Mouse (Mus musculus) cortical plate, adult 2 months (tissue): ENCODE results near the gene Sufu. TPM values are rescaled to one million over a fixed set of nuclear protein-coding genes. Genes with fewer than 3 reads are reported as not detected.

Experiments
- H3K27ac ChIP-seq: fragments of 200-500 bp; 2 replicates; pipeline ENCODE4 v1.5.1; 2012; ENCODE audit warnings: low read length, control low read depth, inconsistent platforms; ENCODE audit not compliant: insufficient read depth
- H3K4me1 ChIP-seq: fragments of 200-500 bp; 2 replicates; pipeline ENCODE4 v1.6.1; 2011; ENCODE audit warnings: low read length; ENCODE audit not compliant: control insufficient read depth, insufficient read depth
- H3K4me3 ChIP-seq: fragments of 200-500 bp; 2 replicates; pipeline ENCODE4 v1.5.1; 2011; ENCODE audit warnings: mild to moderate bottlenecking, low read length, control low read depth; ENCODE audit not compliant: insufficient read depth
- CTCF ChIP-seq: fragments of 200-500 bp; IDR thresholded peaks from 2 replicates; pipeline ENCODE4 v1.5.1; 2011; ENCODE audit warnings: mild to moderate bottlenecking, control low read depth, low read length; ENCODE audit not compliant: insufficient read depth; ENCODE audit errors: extremely low read depth
- POLR2A ChIP-seq: fragments of 200-500 bp; IDR thresholded peaks from 2 replicates; pipeline ENCODE4 v1.6.1; 2011; ENCODE audit warnings: mild to moderate bottlenecking, low read length, control low read depth; ENCODE audit not compliant: insufficient read depth; ENCODE audit errors: extremely low read depth
- polyA plus RNA-seq: library from polyadenylated mRNA; depleted of rRNA; stranded (reverse); fragments of >200 nt; gene quantifications from 2 replicates; pipeline ENCODE4 v1.2.3, GENCODE M21; 2012

The Sufu gene
- polyA plus RNA-seq, 1 experiment: 9.5 TPM

GRCm38 (mm10) chr19:46420410-46420809 is 23.7 kb downstream of the Sufu start:
- H3K4me3 ChIP-seq: no peak overlapping the region
- H3K27ac ChIP-seq: no peak overlapping the region
- H3K4me1 ChIP-seq: peaks cover 1% of the 10 kb centered on the region; the same call in 1 of the 2 replicates
- no peak for TF ChIP-seq CTCF

DNA sequence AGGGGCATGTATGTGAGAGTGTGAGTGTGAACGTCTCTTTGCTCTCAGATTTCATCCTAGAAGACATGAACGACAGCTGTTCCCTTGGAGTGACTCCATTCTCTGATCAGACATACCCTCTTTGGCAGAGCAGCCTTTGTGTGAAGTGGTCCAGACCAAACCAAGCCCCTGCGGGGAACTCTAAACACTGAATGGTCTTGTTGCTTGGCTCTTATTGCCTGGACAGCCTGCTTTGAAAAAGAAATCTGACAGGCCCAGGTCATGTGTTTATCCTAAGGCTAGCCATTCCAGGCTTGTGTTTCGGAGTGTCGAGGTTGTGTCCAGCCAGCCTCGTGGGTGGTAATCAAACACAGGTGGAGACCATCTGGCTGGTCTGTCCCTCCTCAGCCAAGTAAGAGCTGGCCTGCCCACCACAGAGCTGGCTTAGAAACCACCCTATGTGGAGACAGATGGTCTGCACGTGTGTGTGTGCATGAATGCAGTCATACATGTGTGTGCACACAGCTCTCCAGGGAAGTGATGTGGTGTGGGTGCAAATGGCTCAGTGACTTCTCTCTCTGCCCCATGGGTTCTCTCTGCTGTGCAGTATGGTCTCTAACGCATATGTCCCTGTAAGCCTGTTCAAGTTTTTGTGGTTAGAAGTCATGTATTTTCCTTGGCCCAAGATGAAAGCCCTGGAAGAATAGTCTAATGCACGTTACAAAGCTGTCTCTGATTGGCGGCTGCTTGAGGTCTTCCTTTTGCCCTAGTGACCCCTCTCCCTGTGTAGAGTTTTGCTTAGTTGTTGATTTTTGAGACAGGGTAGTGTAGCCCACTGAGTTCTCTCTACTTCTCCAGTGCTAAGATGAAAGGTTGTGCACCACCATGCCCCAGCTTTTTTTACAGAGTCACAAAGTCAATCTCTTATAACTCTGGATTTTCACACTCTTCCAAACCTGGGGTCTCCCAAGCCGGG is 26.0 kb downstream of the Sufu start:
- no peak overlapping the region for H3K27ac ChIP-seq
- H3K4me3 ChIP-seq: no peak overlapping the region
- TF ChIP-seq POLR2A: no peak
- no peak for TF ChIP-seq CTCF
- H3K4me1 ChIP-seq: no peaks in the 10 kb centered on the region; the same call in 1 of the 2 replicates

GRCm38 (mm10) chr19:46425266-46425665 is 28.6 kb downstream of the Sufu start:
- Histone ChIP-seq H3K4me3 (no peak overlapping the region), H3K27ac (no peak overlapping the region)
- no peak for TF ChIP-seq POLR2A
- TF ChIP-seq CTCF: no peak

GRCm38 (mm10) chr19:46426488-46426887 is 29.8 kb downstream of the Sufu start:
- no peak for TF ChIP-seq POLR2A
- TF ChIP-seq CTCF: no peak
- Histone ChIP-seq H3K4me3 (no peak overlapping the region), H3K4me1 (no peaks in the 10 kb centered on the region), H3K27ac (no peak overlapping the region)

More at GRCm38 (mm10) chr19:46425266-46425665, 28.6 kb downstream of the Sufu start:
- H3K4me1 ChIP-seq: no peaks in the 10 kb centered on the region

DNA sequence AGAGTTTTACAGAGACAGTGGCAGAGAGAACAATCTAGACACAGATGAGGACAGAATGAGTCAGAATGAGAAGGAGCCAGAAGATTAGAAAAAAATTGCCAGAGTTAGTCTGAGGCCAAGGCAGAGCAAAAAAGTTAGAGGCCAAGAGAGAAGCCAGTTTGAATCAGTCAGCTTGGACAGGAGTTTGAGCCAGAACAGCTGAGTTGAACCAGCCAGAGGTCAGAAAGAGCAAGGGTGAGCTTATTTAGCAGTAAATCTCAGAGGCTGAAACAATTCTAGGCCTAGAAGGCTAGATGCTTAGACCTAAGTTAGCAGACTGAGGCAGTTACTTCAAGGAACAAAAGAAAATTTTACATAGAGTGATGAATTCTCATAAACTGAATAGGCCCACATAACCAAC is 32.6 kb downstream of the Sufu start:
- Histone ChIP-seq H3K27ac (no peak overlapping the region), H3K4me1 (no peaks in the 10 kb centered on the region), H3K4me3 (no peak overlapping the region)
- TF ChIP-seq CTCF: no peak
- no peak for TF ChIP-seq POLR2A

- Histone ChIP-seq H3K4me1 (no peaks in the 10 kb centered on the region), H3K27ac (no peak overlapping the region), H3K4me3 (no peak overlapping the region)
- TF ChIP-seq CTCF: no peak
- no peak for TF ChIP-seq POLR2A
Observed at GRCm38 (mm10) chr19:46433712-46434111, 37.0 kb downstream of the Sufu start.

GRCm38 (mm10) chr19:46434148-46434547 is 37.5 kb downstream of the Sufu start:
- H3K4me3 ChIP-seq: no peak overlapping the region
- TF ChIP-seq CTCF: no peak
- no peak for TF ChIP-seq POLR2A
- no peaks in the 10 kb centered on the region for H3K4me1 ChIP-seq
- H3K27ac ChIP-seq: no peak overlapping the region

DNA sequence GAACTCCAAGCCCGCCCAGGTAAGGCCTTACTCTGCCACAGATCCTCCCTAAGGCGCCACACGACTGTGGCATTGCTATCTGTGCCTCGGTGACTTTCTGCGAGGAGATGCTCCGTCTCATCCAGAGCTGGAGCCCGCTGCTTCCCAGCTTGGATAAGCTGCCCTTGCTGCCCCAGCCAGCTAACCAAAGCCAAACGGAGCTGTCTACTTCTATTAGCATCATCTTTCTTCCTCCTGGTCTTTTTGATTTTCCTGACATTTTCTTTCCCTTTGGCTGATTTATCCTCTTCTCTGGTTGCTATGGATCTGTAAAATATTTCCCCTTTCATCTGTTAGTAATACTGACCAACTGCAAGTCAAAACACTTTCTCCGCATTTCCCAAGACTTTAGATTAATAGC is 37.9 kb downstream of the Sufu start:
- H3K4me3 ChIP-seq: no peak overlapping the region
- no peak for TF ChIP-seq CTCF
- no peak for TF ChIP-seq POLR2A
- H3K4me1 ChIP-seq: no peaks in the 10 kb centered on the region
- no peak overlapping the region for H3K27ac ChIP-seq

DNA sequence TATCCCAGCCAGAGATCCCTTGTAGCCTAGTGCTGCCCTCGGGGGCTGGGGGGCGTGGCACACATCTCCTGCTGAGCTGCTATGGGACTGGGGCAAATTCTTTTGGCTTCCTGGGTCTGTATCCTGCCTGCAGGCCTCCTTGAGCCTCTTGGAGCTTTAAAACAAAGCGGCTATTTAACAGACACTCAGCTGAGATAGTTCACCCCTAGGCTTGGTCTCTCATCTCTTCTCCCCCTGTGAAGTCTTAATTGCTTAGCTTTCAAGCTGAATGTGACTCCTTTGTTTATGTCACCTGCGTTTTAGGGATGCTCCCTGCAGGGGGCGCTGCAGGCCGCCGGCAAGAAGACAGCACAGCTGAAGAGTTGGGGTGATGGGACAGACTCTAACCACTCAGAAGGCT is 38.8 kb downstream of the Sufu start:
- no peak overlapping the region for H3K27ac ChIP-seq

GRCm38 (mm10) chr19:46443509-46443908 is 46.8 kb downstream of the Sufu start:
- H3K27ac ChIP-seq: no peak overlapping the region
- TF ChIP-seq POLR2A: no peak

More for the DNA sequence above, 38.8 kb downstream of the Sufu start:
- TF ChIP-seq POLR2A: no peak
- peak; percentile 27; the same call in 1 of the 2 replicates for TF ChIP-seq CTCF
- H3K4me1 ChIP-seq: no peaks in the 10 kb centered on the region
- H3K4me3 ChIP-seq: no peak overlapping the region

DNA sequence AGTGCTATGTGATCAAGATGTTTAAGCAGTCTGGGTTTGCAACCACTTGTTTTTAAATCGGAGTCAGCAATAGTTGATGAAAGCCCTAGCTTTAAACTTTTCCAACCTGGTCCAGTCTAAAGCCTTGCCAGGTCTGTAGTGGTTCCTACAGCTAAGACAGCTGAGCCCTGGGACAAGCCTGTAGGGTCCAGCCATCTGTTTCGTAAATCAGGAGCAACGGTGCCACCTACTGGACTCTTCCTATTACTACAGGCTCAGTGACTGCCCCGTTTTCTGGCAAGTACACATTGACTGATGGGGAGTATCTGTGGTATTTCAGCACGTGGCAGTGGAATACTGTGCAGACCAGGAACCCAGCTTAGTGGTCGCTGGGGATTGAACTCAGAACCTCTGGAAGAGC is 47.5 kb downstream of the Sufu start:
- TF ChIP-seq CTCF (peak; percentile 88), POLR2A (no peak)
- Histone ChIP-seq H3K4me1 (no peaks in the 10 kb centered on the region), H3K27ac (no peak overlapping the region), H3K4me3 (no peak overlapping the region)

More at GRCm38 (mm10) chr19:46443509-46443908, 46.8 kb downstream of the Sufu start:
- Histone ChIP-seq H3K4me1 (no peaks in the 10 kb centered on the region), H3K4me3 (no peak overlapping the region)
